Mouse (Mus musculus): ENCODE data around the gene Vps36. TPM values are rescaled to one million over a fixed set of nuclear protein-coding genes. Genes with fewer than 3 reads are reported as not detected.

Vps36 gene
- total and polyA plus RNA-seq, 2 experiments: 7.0 to 14.4 TPM

DNA sequence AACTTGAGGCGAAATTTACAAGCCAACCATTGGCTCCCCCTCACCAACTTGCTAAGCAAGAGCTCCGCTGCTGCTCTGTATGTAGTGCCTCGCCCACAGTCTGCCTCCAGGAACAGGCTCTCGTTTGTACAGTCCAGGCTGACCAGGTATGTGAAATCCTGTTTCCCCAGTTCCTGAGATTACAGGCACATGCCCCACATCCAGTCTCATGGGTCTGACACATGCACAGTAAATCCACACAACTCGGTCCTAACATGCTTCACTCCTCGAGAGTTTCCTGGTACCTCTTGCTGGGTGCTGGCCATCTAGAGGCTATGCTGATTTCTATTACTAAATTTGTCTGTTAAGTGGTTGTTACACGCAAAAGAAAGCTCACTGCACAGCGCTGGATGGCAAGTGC is 33.8 kb downstream of the Vps36 start:
- peaks cover 7% of the 10 kb centered on the region; the same call in 1 of the 2 replicates for H3K79me2 ChIP-seq (ENCODE audit: control insufficient read depth, insufficient read depth, low read length)
- no peak overlapping the region for H3K9ac ChIP-seq (ENCODE audit: low read depth, low read length)
- H3K4me1 ChIP-seq (ENCODE audit: control insufficient read depth, insufficient read depth, low read length): peaks cover 3% of the 10 kb centered on the region
- 71% methylated on average over 8 of the region's 8 CpGs for WGBS
- no peak overlapping the region for H3K4me3 ChIP-seq (ENCODE audit: insufficient read depth, low read depth, low read length)
- H3K27me3 ChIP-seq (ENCODE audit: control insufficient read depth, insufficient read depth, low read length): no peaks in the 10 kb centered on the region
- DNase-seq (ENCODE audit: extremely low read depth, low read depth, low spot score): no peak
- H3K36me3 ChIP-seq (ENCODE audit: control insufficient read depth, insufficient read depth, low read length): no peaks in the 10 kb centered on the region; the same call in 1 of the 2 replicates
- TF ChIP-seq POLR2A (IDR thresholded peaks at IDR 0.05; ENCODE audit: extremely low read depth, insufficient read depth, low read length): no peak
- TF ChIP-seq CTCF (IDR thresholded peaks at IDR 0.05; ENCODE audit: low read depth, low read length): no peak
- no peak overlapping the region for H3K27ac ChIP-seq (replicated peaks; ENCODE audit: insufficient read depth, low read depth, low read length)

DNA sequence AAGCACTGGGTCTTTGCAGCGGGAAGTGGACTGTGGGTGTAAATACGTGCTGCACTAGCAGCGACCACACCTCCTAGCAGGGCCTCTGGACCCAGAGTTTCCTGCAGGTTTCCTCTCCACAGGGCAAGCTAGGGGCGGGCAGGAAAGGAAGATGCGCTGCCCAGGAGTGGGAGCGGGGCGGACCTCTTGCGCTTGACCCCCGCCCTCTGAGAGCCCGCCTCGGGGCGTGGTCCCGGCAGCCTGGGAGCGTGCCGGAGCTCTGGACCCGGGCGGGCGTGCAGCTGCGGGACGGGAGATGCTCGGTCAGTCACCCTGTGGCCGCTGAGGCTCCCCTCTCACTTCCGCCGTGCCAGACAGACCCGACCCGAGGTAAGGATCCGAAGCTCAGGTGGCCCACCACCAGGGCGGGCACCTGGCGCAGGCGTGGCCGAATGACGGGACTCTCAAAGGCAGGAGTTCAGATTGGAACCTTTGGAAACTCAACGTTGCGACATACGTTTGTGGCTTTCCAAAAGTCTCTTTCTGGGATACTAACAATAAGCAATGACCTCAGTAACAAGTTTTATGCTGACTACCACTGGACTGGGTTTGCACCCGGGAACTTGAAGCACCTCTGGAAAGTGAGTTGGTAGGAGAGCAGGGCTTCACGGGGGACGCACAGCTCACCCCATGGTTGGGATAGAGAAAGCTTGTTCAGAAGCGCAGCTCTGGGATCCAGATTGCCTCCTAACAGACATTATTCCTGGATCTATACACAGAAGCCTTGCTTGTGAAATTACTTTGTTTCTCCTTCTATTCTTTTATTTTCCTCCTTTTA is 34.7 kb downstream of the Vps36 start, which contains the start of gene Thsd1:
Thsd1 (plus strand) TSS at position 253 of the 817 bp plus-strand sequence.
- Histone ChIP-seq H3K4me3 (ENCODE audit: insufficient read depth, low read depth, low read length) (peak within 1 kb of the TSS; percentile 92), H3K79me2 (ENCODE audit: control insufficient read depth, insufficient read depth, low read length) (peaks cover 7% of the 10 kb centered on the region; the same call in 1 of the 2 replicates), H3K27ac (replicated peaks; ENCODE audit: insufficient read depth, low read depth, low read length) (peak within 1 kb of the TSS; percentile 71), H3K4me1 (ENCODE audit: control insufficient read depth, insufficient read depth, low read length) (peaks cover 3% of the 10 kb centered on the region), H3K27me3 (ENCODE audit: control insufficient read depth, insufficient read depth, low read length) (no peaks in the 10 kb centered on the region), H3K9ac (ENCODE audit: low read depth, low read length) (peak within 1 kb of the TSS; percentile 77), H3K36me3 (ENCODE audit: control insufficient read depth, insufficient read depth, low read length) (no peaks in the 10 kb centered on the region; the same call in 1 of the 2 replicates)
- TF ChIP-seq POLR2A (IDR thresholded peaks at IDR 0.05; ENCODE audit: extremely low read depth, insufficient read depth, low read length) (peak; percentile 32; the same call in 1 of the 2 replicates), CTCF (IDR thresholded peaks at IDR 0.05; ENCODE audit: low read depth, low read length) (no peak)
- 2% methylated on average over 39 of the region's 39 CpGs for WGBS
- peak; percentile 93 for DNase-seq (ENCODE audit: extremely low read depth, low read depth, low spot score)

DNA sequence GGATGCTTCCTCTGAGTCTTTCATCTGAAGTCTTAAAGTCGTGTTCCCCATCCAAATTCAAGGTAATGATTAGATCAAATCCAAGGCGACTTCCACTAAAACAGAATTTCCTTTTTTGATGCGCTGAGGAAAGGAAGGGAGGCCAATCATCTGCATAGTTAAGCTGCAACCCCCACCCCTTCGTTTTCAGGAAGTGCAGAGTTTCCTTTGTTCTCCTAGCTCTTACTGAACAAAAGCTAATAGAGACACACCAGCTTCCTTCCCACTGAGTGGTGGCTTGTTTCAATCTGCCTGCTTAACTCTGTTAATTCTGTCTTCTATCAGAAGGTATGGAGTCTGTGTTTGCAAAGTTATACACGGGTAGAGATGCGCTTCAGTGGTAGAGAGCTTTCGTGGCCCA is 36.0 kb downstream of the Vps36 start:
- Histone ChIP-seq H3K4me3 (ENCODE audit: insufficient read depth, low read depth, low read length) (peak overlapping the region; percentile 33; the same call in 1 of the 2 replicates), H3K36me3 (ENCODE audit: control insufficient read depth, insufficient read depth, low read length) (no peaks in the 10 kb centered on the region), H3K27ac (replicated peaks; ENCODE audit: insufficient read depth, low read depth, low read length) (peak overlapping the region; percentile 52; the same call in 1 of the 2 replicates), H3K9ac (ENCODE audit: low read depth, low read length) (no peak overlapping the region), H3K27me3 (ENCODE audit: control insufficient read depth, insufficient read depth, low read length) (no peaks in the 10 kb centered on the region), H3K4me1 (ENCODE audit: control insufficient read depth, insufficient read depth, low read length) (peaks cover 3% of the 10 kb centered on the region), H3K79me2 (ENCODE audit: control insufficient read depth, insufficient read depth, low read length) (peaks cover 7% of the 10 kb centered on the region; the same call in 1 of the 2 replicates)
- TF ChIP-seq CTCF (IDR thresholded peaks at IDR 0.05; ENCODE audit: low read depth, low read length): no peak
- no peak for TF ChIP-seq POLR2A (IDR thresholded peaks at IDR 0.05; ENCODE audit: extremely low read depth, insufficient read depth, low read length)
- DNase-seq (ENCODE audit: extremely low read depth, low read depth, low spot score): peak; percentile 7
- 65% methylated on average over 7 of the region's 7 CpGs for WGBS

DNA sequence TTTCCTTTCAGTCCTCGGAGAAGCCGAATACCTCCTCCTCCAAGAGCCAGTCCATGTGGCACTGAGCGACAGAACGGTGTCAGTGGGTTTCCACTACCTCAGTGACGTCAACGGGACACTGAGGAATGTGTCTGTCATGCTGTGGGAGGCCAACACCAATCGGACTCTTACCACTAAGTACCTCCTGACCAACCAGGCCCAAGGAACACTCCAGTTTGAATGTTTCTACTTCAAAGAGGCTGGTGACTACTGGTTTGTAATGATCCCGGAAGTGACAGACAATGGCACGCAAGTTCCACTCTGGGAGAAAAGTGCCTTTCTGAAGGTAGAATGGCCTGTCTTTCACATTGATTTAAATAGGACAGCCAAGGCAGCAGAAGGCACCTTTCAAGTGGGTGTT is 50.4 kb downstream of the Vps36 start:
- Histone ChIP-seq H3K27ac (replicated peaks; ENCODE audit: insufficient read depth, low read depth, low read length) (no peak overlapping the region), H3K4me1 (ENCODE audit: control insufficient read depth, insufficient read depth, low read length) (no peaks in the 10 kb centered on the region), H3K36me3 (ENCODE audit: control insufficient read depth, insufficient read depth, low read length) (peaks cover 3% of the 10 kb centered on the region), H3K79me2 (ENCODE audit: control insufficient read depth, insufficient read depth, low read length) (no peaks in the 10 kb centered on the region), H3K4me3 (ENCODE audit: insufficient read depth, low read depth, low read length) (no peak overlapping the region), H3K9ac (ENCODE audit: low read depth, low read length) (no peak overlapping the region), H3K27me3 (ENCODE audit: control insufficient read depth, insufficient read depth, low read length) (no peaks in the 10 kb centered on the region)
- WGBS: 95% methylated on average over 9 of the region's 9 CpGs
- DNase-seq (ENCODE audit: extremely low read depth, low read depth, low spot score): no peak
- TF ChIP-seq POLR2A (IDR thresholded peaks at IDR 0.05; ENCODE audit: extremely low read depth, insufficient read depth, low read length) (no peak), CTCF (IDR thresholded peaks at IDR 0.05; ENCODE audit: low read depth, low read length) (no peak)

DNA sequence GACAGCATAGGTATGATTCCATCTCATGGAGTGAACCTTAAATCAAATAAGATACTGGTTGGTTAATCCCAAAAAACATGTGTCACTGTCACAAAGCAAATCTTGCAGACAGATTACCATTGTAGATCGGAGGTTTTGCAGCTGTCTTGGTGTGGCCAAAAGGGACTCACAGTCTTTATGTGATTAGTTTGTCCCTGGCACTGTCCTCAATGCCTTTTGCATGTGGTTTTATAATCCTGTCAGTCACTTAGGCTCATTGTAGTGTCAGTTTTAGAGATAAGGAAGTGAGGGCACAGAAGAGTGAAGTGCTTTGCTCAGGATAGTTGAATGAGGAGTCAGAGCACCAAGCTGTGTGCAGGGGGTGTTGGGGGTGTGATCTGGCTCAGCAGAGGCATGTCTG is 53.1 kb downstream of the Vps36 start:
- Histone ChIP-seq H3K4me1 (ENCODE audit: control insufficient read depth, insufficient read depth, low read length) (no peaks in the 10 kb centered on the region; the same call in 1 of the 2 replicates), H3K36me3 (ENCODE audit: control insufficient read depth, insufficient read depth, low read length) (no peaks in the 10 kb centered on the region; the same call in 1 of the 2 replicates), H3K27me3 (ENCODE audit: control insufficient read depth, insufficient read depth, low read length) (no peaks in the 10 kb centered on the region), H3K79me2 (ENCODE audit: control insufficient read depth, insufficient read depth, low read length) (no peaks in the 10 kb centered on the region), H3K27ac (replicated peaks; ENCODE audit: insufficient read depth, low read depth, low read length) (no peak overlapping the region), H3K9ac (ENCODE audit: low read depth, low read length) (no peak overlapping the region), H3K4me3 (ENCODE audit: insufficient read depth, low read depth, low read length) (no peak overlapping the region)
- no peak for TF ChIP-seq CTCF (IDR thresholded peaks at IDR 0.05; ENCODE audit: low read depth, low read length)
- no peak for TF ChIP-seq POLR2A (IDR thresholded peaks at IDR 0.05; ENCODE audit: extremely low read depth, insufficient read depth, low read length)
- WGBS: 85% methylated on average over 1 of the region's 1 CpGs
- no peak for DNase-seq (ENCODE audit: extremely low read depth, low read depth, low spot score)
